Mouse (Mus musculus) spleen, adult 18-20 months (tissue): Measurements from ENCODE around the gene Pigg.

ENCODE experiments used
- DNase-seq, 2 experiments: peaks; one replicate each; pipeline ENCODE4 v3.0.0; 2022; ENCODE audit warnings: mixed read lengths in 2 of 2

The Pigg gene

GRCm38 (mm10) chr5:108357862-108358261, 45.5 kb downstream of the Pigg start:
- DNase-seq, result no peak

- no peak for DNase-seq
Measured at GRCm38 (mm10) chr5:108359491-108359890, 47.1 kb downstream of the Pigg start.

- no peak for DNase-seq
Measured at GRCm38 (mm10) chr5:108360211-108360610, 47.8 kb downstream of the Pigg start.

- no peak for DNase-seq
Measured at GRCm38 (mm10) chr5:108362330-108362729, 49.9 kb downstream of the Pigg start.

- DNase-seq, result no peak
Measured at GRCm38 (mm10) chr5:108366328-108366983, 54.0 kb downstream of the Pigg start.

- no peak for DNase-seq
Measured at GRCm38 (mm10) chr5:108366984-108367841, 54.8 kb downstream of the Pigg start.

GRCm38 (mm10) chr5:108367871-108368332, 55.5 kb downstream of the Pigg start, which contains the start of gene Gm42517:
Gm42517 (minus strand) TSS chr5:108367922.
- no peak for DNase-seq

GRCm38 (mm10) chr5:108368446-108368845, 56.0 kb downstream of the Pigg start:
- no peak for DNase-seq

- DNase-seq, result no peak
Measured at GRCm38 (mm10) chr5:108368851-108369621, 56.6 kb downstream of the Pigg start.

- DNase-seq, result no peak
Measured at GRCm38 (mm10) chr5:108369964-108370363, 57.6 kb downstream of the Pigg start.

GRCm38 (mm10) chr5:108374079-108374478, 61.7 kb downstream of the Pigg start:
- DNase-seq, result no peak

GRCm38 (mm10) chr5:108376059-108376458, 63.6 kb downstream of the Pigg start:
- no peak for DNase-seq

- no peak for DNase-seq
Measured at GRCm38 (mm10) chr5:108378346-108378745, 65.9 kb downstream of the Pigg start.

GRCm38 (mm10) chr5:108385632-108386031, 73.2 kb downstream of the Pigg start:
- no peak for DNase-seq

- DNase-seq, result no peak
Measured at GRCm38 (mm10) chr5:108386449-108386848, 74.0 kb downstream of the Pigg start.

- no peak for DNase-seq
Measured at GRCm38 (mm10) chr5:108388201-108388600, 75.8 kb downstream of the Pigg start, which contains the start of gene Pde6b. Pde6b (plus strand) TSS chr5:108388391.

- no peak for DNase-seq
Measured at GRCm38 (mm10) chr5:108389744-108390143, 77.3 kb downstream of the Pigg start.
